Mouse (Mus musculus): Measurements from ENCODE around the gene Trib3.

GRCm38 (mm10) chr2:152346776-152347465 is 3.1 kb upstream of the Trib3 start:
- TF ChIP-seq CTCF (conservative IDR thresholded peaks at IDR 0.05; ENCODE audit: low read length) (no peak), NANOG (IDR thresholded peaks at IDR 0.05; ENCODE audit: borderline replicate concordance, low read length) (no peak), POU5F1 (IDR thresholded peaks at IDR 0.05; ENCODE audit: borderline replicate concordance, low read length) (no peak)
